Comparison of ENCODE assay signal across 10 mouse cellular contexts in genomic region chr17:72076306-72076921, GRCm38 (mm10).
DNase-seq lines count a peak whose midpoint lies in the region; ATAC-seq lines count a peak whose summit lies in the region.
"Had no signal": no experiment of that assay in that cellular context is flagged by ENCODE, and none has a peak within 500 bp of the region (broad histone marks: within the 10 kb centered on the region; RNA-seq: fewer than 3 reads in every experiment).

No protein-coding gene starts in this region.

- no peaks in the 10 kb centered on the region for H3K9me3 ChIP-seq in lung, embryonic 16.5 days (ENCODE audit: control insufficient read depth, low read length)
- no peaks in the 10 kb centered on the region for H3K9me3 ChIP-seq in stomach, embryonic 14.5 days (ENCODE audit: control insufficient read depth, low read depth, low read length)
- H3K9me3 ChIP-seq: embryonic facial prominence, embryonic 15.5 days; midbrain, embryonic 12.5 days had no signal

- 6% methylated on average over 12 of the region's 12 CpGs for WGBS in lung, embryonic 16.5 days
- WGBS in stomach, embryonic 14.5 days = 4% methylated on average over 12 of the region's 12 CpGs

- peak; percentile 18 to 26 for DNase-seq in cerebellum, postnatal 14 days
- no peak for DNase-seq in cerebellum, postnatal 25 days
- no peak for DNase-seq in lung, postnatal 25 days (ENCODE audit: low spot score)
- peak; percentile 25 to 35 for DNase-seq in layer of hippocampus, postnatal 10 days (ENCODE audit: low spot score in 2 of 2)
- no peak for DNase-seq in T-cell, adult 2 months (ENCODE audit: low spot score)
- no peak for DNase-seq in adrenal gland, postnatal 4 days (ENCODE audit: low spot score in 2 of 2)

- H3K4me1 ChIP-seq in lung, embryonic 16.5 days (replicated peaks; ENCODE audit: control insufficient read depth, insufficient read depth, low read length) = peaks cover 6% of the 10 kb centered on the region
- peaks cover 5% of the 10 kb centered on the region; the same call in 1 of the 2 replicates for H3K4me1 ChIP-seq in stomach, embryonic 14.5 days (ENCODE audit: control insufficient read depth, insufficient read depth, low read length)
- H3K4me1 ChIP-seq: embryonic facial prominence, embryonic 15.5 days; midbrain, embryonic 12.5 days had no signal

- H3K4me3 ChIP-seq in lung, embryonic 16.5 days (ENCODE audit: low read length) = no peak overlapping the region
- no peak overlapping the region for H3K4me3 ChIP-seq in stomach, embryonic 14.5 days (ENCODE audit: low read depth, low read length)
- H3K4me3 ChIP-seq: embryonic facial prominence, embryonic 15.5 days; midbrain, embryonic 12.5 days had no signal

- no peaks in the 10 kb centered on the region for H3K36me3 ChIP-seq in lung, embryonic 16.5 days (ENCODE audit: control insufficient read depth, insufficient read depth, low read length)
- H3K36me3 ChIP-seq in stomach, embryonic 14.5 days (ENCODE audit: control insufficient read depth, insufficient read depth, low read length) = no peaks in the 10 kb centered on the region
- H3K36me3 ChIP-seq: embryonic facial prominence, embryonic 15.5 days; midbrain, embryonic 12.5 days had no signal

- H3K27me3 ChIP-seq in lung, embryonic 16.5 days (ENCODE audit: control insufficient read depth, insufficient read depth, low read depth, low read length) = no peaks in the 10 kb centered on the region
- H3K27me3 ChIP-seq in stomach, embryonic 14.5 days (ENCODE audit: control insufficient read depth, insufficient read depth, low read length) = no peaks in the 10 kb centered on the region
- H3K27me3 ChIP-seq: embryonic facial prominence, embryonic 15.5 days; midbrain, embryonic 12.5 days had no signal

- H3K27ac ChIP-seq in lung, embryonic 16.5 days (ENCODE audit: low read length) = no peak overlapping the region
- no peak overlapping the region for H3K27ac ChIP-seq in stomach, embryonic 14.5 days (ENCODE audit: low read length)
- H3K27ac ChIP-seq: embryonic facial prominence, embryonic 15.5 days; midbrain, embryonic 12.5 days had no signal

- no peak overlapping the region for H3K9ac ChIP-seq in lung, embryonic 16.5 days (ENCODE audit: low read length)
- H3K9ac ChIP-seq in stomach, embryonic 14.5 days (replicated peaks; ENCODE audit: low read depth, low read length) = no peak overlapping the region
- H3K9ac ChIP-seq: embryonic facial prominence, embryonic 15.5 days; midbrain, embryonic 12.5 days had no signal

- H3K4me2 ChIP-seq in lung, embryonic 16.5 days (ENCODE audit: low read depth, low read length) = 0 out of 2 replicates have a peak overlapping the region, but pooled peaks have one; percentile 11
- H3K4me2 ChIP-seq in stomach, embryonic 14.5 days (replicated peaks; ENCODE audit: low read depth, low read length) = no peak overlapping the region; the same call in 1 of the 2 replicates
- H3K4me2 ChIP-seq: embryonic facial prominence, embryonic 15.5 days; midbrain, embryonic 12.5 days had no signal

- peak; percentile 74; the same call in 1 of the 2 replicates for ATAC-seq in lung, embryonic 16.5 days (ENCODE audit: low read depth)
- ATAC-seq in stomach, embryonic 14.5 days (ENCODE audit: insufficient number of reproducible peaks, insufficient read depth, low FRiP score, low read depth) = peak; percentile 77; the same call in 1 of the 2 replicates

Comparison
In these comparisons a context has a peak if more than half of its experiments do, and no peak if none do; other contexts are left out.
1. DNase-seq: peak in cerebellum, postnatal 14 days (2 of 2) and layer of hippocampus, postnatal 10 days (2 of 2); none in cerebellum, postnatal 25 days (0 of 2), lung, postnatal 25 days (single experiment), T-cell, adult 2 months (single experiment) and adrenal gland, postnatal 4 days (0 of 2).